Mouse (Mus musculus): ENCODE data around the gene Nxpe3.
"Not testable (repeated sequence)": the region's sequence is repeated elsewhere in the genome, so short reads cannot be mapped to it uniquely, and the experiment has no call there.

The Nxpe3 gene

GRCm38 (mm10) chr16:55890346-55891136, 4.5 kb downstream of the Nxpe3 start:
- DNase-seq (ENCODE audit: low spot score in 2 of 2): no peak

DNA sequence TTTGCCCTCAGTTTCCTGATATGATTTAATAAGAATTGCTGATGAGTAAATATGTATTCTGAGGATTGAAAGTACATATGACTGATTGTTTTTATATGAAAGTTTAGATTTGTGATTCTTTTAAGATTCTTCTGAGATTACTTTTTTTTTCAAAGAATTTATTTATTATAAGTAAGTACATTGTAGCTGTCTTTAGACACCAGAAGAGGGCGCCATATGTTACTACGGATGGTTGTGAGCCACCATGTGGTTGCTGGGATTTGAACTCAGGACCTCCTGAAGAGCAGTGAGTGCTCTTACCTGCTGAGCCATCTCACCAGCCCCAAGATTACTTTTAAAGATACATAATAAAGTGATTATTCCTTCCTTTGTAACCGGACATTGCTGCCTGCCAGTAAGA, 5.6 kb downstream of the Nxpe3 start:
- no peak for DNase-seq (ENCODE audit: low spot score in 2 of 2)

DNA sequence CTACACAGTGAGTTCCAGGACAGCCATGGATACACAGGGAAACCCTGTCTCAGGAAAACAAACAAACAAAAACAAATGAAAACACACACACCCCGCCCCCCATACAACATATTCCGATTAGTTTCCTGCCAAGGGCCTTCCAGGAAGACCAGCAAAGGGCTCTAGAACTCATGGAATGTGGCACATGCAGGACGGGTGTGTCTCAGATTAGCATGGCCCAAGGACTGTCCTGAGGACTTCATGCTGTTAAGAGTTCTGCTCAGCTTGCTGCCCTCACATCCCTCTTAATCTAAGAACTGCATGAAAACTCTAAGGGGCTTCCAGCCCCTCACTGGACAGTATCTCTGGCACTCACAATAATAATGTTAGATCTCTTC, 6.5 kb downstream of the Nxpe3 start:
- no peak for DNase-seq (ENCODE audit: low spot score in 2 of 2)

DNA sequence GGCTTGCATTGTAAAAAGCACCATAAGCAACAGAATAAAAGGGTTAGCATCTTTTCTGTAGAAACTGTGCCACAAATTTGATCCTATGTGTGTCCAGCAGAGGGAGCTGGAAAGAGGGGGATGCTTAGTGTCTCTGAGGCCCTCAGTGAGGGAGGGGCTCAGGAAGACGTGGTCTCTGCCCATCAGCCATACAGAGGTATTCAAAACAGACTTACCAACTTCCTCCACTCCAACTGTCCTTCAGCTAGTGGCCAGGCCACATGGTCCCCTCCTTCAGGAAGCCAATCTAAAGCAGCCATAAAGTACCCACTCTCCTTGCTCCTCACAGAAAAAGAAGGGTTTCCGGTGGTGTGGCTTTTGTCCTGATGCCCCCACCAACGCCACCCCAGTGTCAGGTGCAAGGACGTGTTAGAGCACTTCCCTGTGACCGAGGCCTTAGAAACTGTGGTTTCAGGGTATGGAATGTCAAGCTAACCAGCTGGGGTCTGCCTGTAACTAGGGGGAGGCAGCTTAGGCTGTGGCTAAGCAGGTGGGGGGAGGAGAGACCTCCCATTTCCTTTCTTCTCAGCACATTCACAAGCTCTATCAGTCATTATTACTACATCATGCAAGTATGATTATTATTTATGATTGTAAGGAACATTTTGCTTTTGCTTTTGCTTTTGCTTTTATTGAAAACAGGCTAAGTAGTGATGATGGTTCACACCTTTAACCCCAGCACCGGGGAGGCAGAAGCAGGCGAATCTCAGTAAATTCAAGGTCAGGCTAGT, 7.1 kb downstream of the Nxpe3 start:
- DNase-seq (ENCODE audit: low spot score in 2 of 2): peak; percentile 20 to 34

- no peak for DNase-seq (ENCODE audit: low spot score in 2 of 2)
These were observed 10.8 kb downstream of the Nxpe3 start for GRCm38 (mm10) chr16:55884246-55884645.

- DNase-seq (ENCODE audit: low spot score in 2 of 2): no peak
These were observed 19.1 kb downstream of the Nxpe3 start for GRCm38 (mm10) chr16:55876025-55876424.

GRCm38 (mm10) chr16:55863832-55864231, 31.3 kb downstream of the Nxpe3 start:
- DNase-seq (ENCODE audit: low spot score in 2 of 2): no peak

- peak; percentile 66 to 70 for DNase-seq (ENCODE audit: low spot score in 2 of 2)
These were observed 31.8 kb downstream of the Nxpe3 start for GRCm38 (mm10) chr16:55863149-55863815.

- no peak for DNase-seq (ENCODE audit: low spot score in 2 of 2)
These were observed 34.0 kb downstream of the Nxpe3 start for GRCm38 (mm10) chr16:55861104-55861503.

- not testable (repeated sequence) for DNase-seq (ENCODE audit: low spot score in 2 of 2)
These were observed 35.7 kb downstream of the Nxpe3 start for GRCm38 (mm10) chr16:55859421-55859820.

DNA sequence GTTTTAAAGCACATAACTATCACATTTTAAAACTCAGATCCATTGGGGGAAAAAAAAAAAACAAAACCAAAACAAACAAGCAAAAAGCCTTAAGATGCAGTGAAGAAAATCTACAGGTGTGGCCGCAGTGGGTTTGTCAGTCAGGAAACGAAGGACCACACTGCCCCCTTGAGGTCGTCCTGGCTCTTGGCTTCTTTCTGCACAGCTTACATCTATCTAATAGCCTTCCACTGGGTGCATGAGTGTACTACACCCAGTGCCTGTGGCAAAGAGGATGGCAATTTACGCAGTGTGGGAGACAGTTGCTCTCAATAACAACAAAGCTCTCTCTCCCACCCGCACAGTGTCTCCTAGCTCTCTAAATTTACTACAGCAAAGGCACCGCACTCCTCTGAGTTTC, 36.6 kb downstream of the Nxpe3 start:
- peak; percentile 58 to 78 for DNase-seq (ENCODE audit: low spot score in 2 of 2)

DNA sequence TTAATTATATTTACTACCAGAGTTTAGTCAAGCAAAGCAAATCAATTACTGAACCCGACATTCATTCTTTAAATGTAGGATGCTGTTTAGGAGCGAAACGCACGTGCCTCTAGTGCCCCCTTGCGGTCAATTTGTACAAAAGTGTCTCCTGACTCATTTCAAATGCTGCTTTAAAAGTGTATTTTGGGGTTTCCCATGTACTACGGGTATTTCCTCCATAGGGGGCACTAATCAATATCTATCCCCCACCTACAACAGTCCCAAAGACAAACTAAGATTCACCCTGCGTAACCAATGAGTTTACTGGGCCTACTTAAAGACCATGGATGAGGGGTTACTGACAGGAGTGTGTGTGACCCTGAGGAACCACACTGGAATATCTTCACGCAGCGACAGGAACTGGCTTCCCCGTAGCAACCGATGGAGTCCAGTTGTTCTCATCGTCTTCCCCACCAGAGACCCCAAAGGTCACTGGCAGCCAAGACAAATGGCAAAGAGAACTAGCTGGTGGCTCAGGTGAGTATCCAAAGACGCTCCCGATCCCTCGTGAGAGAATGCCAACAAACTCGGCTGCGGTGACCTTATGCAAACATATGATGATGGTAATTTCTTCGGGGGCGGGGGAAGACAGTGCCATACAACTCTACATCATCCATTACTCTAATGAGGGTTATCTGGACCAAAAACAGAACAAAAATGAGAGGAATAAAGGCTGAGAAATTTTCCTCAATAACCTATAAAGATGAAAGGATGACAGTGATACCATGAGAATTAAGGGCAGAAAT, 42.0 kb downstream of the Nxpe3 start:
- DNase-seq (ENCODE audit: low spot score in 2 of 2): peak; percentile 70 to 80

GRCm38 (mm10) chr16:55852515-55852914, 42.6 kb downstream of the Nxpe3 start:
- DNase-seq (ENCODE audit: low spot score in 2 of 2): no peak

DNA sequence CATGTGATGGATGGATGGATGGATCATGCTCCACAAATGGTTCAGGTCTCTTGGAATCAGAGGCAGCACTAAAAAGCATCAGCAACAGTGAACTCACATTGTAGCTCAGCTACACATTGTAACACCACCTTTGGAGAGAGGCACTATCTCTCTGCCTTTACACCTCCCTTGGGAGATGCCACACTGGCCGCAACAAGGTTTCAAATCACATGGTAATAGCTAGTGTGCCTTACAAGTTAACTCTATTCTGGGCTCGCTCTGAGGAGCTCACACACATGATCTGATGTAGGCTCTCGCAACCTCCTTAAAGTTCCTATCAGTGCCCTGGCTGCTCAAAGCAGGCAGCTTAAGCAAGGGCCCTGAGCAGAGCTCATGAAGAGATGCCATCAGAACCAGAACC, 44.6 kb downstream of the Nxpe3 start:
- no peak for DNase-seq (ENCODE audit: low spot score in 2 of 2)

GRCm38 (mm10) chr16:55847679-55848078, 47.4 kb downstream of the Nxpe3 start:
- no peak for DNase-seq (ENCODE audit: low spot score in 2 of 2)

DNA sequence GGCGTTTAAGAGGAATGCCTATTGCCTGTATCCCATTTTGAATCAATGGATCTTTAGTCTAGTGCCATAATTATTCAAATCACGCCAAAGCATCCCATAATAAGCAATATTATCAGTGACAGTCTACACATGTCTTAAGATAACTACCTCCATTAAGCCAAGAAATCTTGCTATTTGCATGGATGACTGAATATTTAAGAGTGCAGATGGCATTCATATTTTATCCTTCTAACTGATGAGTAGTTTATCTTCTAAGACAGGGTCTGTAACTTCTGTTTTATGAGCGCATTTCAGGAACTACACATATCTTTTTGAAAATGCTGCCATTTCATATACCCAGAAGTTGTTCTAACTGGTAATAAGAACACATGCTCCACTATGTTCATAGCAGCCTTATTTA, 50.2 kb downstream of the Nxpe3 start:
- DNase-seq (ENCODE audit: low spot score in 2 of 2): no peak

GRCm38 (mm10) chr16:55843919-55844318, 51.2 kb downstream of the Nxpe3 start:
- DNase-seq (ENCODE audit: low spot score in 2 of 2): no peak

- DNase-seq (ENCODE audit: low spot score in 2 of 2): no peak
These were observed 52.0 kb downstream of the Nxpe3 start for GRCm38 (mm10) chr16:55843134-55843533.

DNA sequence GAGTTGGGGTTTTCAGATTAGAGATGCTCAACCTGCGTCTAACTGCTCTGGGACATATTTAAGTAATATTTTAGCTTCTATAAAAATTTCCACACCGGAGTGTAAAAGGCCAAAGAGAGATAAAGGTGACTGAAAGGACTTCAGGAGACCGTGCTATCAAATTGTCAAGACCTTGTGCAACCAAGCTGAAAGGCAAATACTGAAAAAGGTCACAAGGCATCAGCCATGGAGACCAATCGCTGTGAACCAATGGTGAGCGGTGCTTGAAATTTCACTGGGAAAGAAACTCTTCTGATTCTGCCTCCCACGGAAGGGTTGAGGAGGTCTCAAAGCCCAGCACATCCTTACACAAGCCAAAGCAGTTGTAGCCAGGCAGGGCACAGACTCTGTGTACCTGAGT, 53.6 kb downstream of the Nxpe3 start:
- DNase-seq (ENCODE audit: low spot score in 2 of 2): no peak

DNA sequence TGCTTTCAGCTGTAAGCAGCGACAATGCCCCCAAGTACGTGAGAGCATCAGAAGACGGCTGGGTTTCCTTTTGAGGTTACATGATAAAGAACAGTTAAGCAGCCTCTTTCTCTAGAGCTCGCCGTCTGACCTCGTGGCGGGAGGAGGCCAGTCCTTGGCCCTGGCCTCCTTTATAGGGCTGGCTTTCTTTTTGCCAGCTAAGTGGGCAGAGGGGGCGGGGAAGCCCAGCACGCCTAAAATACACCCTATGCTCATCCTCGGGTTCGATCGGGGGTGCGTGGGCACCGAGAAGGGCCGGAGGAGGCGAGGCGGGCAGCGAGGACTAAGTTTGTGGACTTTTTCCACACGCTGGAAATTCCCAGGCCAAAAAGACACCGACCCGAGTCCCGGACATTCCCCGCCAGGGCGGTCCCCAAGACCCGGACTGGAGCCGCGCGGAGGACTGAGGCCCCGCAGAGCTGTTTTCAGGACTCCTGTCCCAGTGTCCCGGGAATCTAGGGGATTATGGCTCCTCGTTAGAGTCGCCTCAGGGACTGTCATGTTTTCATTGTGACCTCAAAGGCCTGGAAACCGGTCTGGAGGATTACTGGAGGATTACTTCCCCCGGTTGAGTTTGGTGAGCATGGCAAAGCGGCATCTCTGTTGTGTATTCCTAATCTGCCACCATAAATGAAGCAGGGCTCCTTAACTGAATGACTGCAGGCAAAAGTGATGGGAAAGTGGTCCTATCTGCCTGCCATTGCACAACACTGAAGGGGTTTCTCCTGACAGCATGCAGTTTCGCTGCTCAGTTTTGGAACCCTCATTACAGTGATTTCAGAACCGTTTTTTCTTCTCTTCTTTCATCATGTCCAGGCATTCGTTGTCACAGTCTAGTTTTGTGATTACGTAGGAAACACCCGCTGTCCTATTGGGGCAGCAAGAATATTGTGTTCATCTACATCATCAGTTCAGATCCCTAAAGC, 56.3 kb downstream of the Nxpe3 start, which contains the start of gene Nfkbiz:
Gene Nfkbiz, minus strand, starts transcription at position 390 of the 965 bp plus-strand sequence.
- DNase-seq (ENCODE audit: low spot score in 2 of 2): peak; percentile 84 to 91

DNA sequence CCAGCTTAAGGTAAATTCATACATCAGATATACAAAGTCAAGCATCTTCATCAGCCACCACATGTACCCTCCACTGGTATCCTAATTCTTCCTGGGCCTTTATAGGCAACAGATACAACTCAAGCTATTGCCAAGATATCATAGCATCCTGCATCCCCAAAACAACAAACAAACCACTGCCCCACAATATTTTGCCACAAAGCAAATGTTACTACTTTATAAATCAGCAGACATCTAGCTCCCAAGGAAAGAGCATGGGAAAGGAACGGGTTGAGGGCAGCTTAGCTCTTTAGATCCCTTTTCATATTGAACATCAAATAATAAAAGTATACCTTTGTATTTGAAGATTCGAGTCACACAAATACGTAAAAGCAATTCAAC, 57.0 kb downstream of the Nxpe3 start:
- no peak for DNase-seq (ENCODE audit: low spot score in 2 of 2)
